Mouse (Mus musculus) heart, postnatal 36 days (tissue): ENCODE measurements around the gene Crispld2. TPM values are rescaled to one million over a fixed set of nuclear protein-coding genes. Genes with fewer than 3 reads are reported as not detected.
A peak's percentile ranks its signal among the peaks of the same experiment; 100 is the strongest.

Source experiments
- DNase-seq, 2 experiments: peaks; one replicate each; pipeline ENCODE4 v3.0.0; 2021 to 2022
- intact Hi-C: fragments of 180-260 bp; cut with DNase I; formaldehyde crosslinking; loops from one replicate; pipeline ENCODE4 v1.15.1; 2025
- total RNA-seq, 2 experiments: library from RNA; stranded (reverse); gene quantifications; 2 replicates each; pipeline ENCODE4 v1.2.3; 2021

Crispld2 gene
- 10 to 100 TPM; 22.5 to 29.5 TPM for total RNA-seq

DNA sequence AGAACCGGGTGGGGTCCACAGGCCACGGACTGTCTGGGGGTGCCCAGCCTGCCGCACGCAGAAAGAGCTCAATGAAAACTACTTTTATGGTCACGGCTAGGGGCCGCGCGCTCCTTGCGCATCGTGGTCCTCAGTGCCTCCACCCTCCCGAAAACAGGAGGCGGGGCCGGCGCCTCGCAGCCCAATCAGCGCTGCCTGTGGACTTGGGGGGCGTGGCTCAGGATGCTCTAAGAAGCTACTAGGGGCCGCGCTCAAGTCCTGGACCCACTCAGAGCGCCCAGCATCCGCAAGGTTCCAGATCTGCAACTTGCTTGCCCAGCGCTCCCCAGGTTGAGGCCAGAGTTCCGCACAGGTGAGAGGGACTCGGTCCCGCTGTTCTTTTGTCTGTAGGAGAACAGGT is at the start of gene Crispld2:
Gene Crispld2, plus strand, starts transcription at position 190 of the 400 bp plus-strand sequence.
- peak; percentile 77 to 80 for DNase-seq
- intact Hi-C loops = loop anchor here (2.0 kb wide), 1 partner anchor 79 kb away; no protein-coding TSS in a partner anchor

- intact Hi-C loops = loop anchor here (1.0 to 2.0 kb wide), 2 partner anchors 127 to 135 kb away; no protein-coding TSS in a partner anchor
- no peak for DNase-seq
These were observed 48.6 kb upstream of the Crispld2 start for GRCm38 (mm10) chr8:119943616-119944015.

GRCm38 (mm10) chr8:119944096-119944811 is 48.0 kb upstream of the Crispld2 start:
- DNase-seq = peak; percentile 76 to 81
- intact Hi-C loops = loop anchor here (1.0 to 2.0 kb wide), 2 partner anchors 127 to 134 kb away; no protein-coding TSS in a partner anchor

- no peak for DNase-seq
- intact Hi-C loops = loop anchor here (5.0 kb wide), 1 partner anchor 41 kb away; no protein-coding TSS in a partner anchor
These were observed 45.8 kb upstream of the Crispld2 start for GRCm38 (mm10) chr8:119946326-119946865.

DNA sequence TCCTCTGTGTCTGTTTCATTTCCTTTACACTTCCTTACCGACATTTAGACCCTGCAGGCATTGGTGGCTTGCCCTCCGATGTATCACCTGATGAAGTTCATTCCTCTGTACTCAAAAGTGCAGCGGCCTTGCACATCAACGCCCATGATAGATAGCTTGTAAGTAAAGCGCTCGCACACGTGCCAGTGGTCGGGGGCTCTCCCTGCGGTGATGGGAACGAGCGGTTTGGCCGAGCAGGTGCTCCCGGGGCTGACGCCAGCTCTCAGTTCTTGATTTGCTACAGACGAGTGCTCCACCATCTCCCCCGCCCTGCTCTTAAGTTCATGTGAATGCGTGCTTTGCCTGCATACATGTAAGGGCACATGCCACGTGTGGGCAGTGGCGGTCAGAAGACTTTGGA is 44.6 kb upstream of the Crispld2 start:
- intact Hi-C loops = loop anchor here (5.0 kb wide), 1 partner anchor 40 kb away; no protein-coding TSS in a partner anchor
- no peak for DNase-seq

DNA sequence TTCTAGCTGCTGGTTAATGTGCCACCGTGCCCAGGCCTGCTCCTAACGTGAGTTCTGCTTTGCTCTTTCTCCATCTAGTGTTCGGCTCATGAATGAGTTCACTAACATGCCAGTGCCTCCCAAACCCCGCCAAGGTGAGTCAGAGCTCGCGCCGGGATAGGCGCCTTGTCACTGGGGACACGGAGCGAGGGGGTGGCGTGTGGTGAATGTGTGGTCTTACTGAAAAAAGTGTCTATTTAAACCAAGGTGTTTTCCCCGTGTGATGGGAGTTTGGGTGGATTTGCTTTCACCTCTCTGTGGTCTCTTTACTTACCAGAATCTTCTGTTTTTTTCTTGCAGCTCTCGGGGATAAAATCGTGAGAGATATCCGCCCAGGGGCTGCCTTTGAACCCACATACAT is 43.9 kb upstream of the Crispld2 start:
- no peak for DNase-seq
- intact Hi-C loops = loop anchor here (5.0 kb wide), 1 partner anchor 39 kb away; no protein-coding TSS in a partner anchor

DNA sequence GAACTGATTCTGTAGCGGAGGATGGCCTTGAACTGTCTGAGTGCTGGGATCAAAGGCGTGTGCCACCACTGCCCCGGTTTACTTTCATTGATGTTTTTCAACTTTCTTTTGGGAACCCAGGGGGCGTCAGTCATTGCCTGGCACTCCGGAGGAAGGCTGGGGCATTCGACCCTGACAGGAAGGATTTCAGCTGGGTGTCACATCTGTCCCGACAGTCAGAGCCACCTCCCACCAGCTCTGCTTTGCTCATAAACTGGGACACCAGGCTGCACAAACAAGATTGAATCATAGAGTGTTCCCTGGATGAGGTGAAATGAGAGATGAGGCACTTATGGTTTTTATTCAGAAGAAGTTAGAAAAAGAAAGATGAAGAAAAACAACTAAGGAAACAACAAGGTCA is 40.0 kb upstream of the Crispld2 start:
- DNase-seq = no peak
- intact Hi-C loops = no loop called here

DNA sequence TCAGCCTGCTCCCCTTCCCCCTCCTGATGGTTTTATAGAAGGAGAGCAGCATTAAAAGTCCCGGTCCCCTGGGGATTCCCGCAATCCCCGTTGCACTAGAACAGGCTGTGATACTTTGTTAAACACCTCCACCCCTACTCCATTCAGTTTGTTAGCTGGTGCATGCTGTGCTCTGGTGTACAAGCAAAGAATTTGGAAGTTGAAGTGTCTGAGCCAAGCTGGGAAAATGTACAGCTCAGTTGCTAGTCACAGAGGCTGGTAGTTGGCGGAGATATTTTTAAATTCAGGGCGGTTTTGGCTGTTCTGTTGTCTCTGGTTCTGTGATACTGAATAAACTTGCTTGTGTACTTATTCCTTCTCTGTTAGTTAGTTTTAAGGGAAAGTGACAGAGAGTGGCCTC is 39.5 kb upstream of the Crispld2 start:
- DNase-seq = no peak
- intact Hi-C loops = no loop called here

GRCm38 (mm10) chr8:119955333-119955732 is 36.9 kb upstream of the Crispld2 start:
- DNase-seq = no peak

DNA sequence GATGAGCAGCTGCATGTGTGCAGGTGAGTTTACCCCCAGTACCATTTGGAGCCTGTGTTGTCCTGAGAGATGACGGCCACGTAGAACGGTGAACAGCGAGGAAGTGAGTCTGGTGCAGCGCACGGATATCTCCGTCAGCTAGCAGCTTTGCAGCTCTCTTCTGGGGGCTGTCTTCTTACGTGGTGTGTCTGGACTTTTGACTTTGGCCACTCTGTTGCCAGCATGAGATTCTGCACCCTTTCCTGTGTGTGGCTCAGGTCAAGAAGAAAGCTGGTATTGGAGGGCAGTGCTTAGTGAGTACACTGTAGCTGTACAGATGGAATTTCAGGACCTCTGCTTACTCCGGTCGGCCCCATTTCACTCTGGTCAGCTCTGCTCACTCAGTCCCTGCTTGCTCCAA is 34.2 kb upstream of the Crispld2 start:
- intact Hi-C loops = no loop called here
- no peak for DNase-seq

More at GRCm38 (mm10) chr8:119955333-119955732, 36.9 kb upstream of the Crispld2 start:
- intact Hi-C loops = no loop called here

DNA sequence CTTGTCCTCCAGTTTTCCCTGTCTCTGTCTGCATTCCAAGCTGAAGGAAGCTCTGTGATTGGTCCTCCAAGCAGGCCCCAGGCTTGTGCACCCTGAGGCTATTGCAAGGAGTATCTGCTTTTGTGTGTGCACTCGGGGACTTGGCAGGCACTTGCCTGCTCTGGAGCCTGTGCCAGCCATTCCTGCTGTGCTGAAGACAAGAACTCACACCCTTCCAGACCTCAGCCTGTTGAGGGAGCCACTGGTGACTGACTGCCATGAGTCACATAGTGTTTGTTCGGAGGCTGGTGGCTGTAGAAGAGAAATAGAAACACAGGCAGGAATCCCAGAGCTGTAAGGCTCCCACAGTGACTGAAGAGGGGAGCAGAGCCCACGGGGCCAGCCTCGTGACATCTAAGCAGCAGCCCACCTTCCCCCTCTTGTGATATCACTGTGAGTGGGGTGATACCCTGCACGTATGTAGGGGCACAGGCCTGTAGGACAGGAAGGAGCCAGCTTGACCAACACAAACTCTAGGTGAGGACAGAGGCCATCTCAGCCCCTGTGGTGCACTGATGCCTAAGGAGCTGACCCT is 31.6 kb upstream of the Crispld2 start:
- DNase-seq = peak; percentile 34 to 54
- intact Hi-C loops = no loop called here

GRCm38 (mm10) chr8:119964859-119965258 is 27.4 kb upstream of the Crispld2 start:
- no peak for DNase-seq
- intact Hi-C loops = no loop called here

DNA sequence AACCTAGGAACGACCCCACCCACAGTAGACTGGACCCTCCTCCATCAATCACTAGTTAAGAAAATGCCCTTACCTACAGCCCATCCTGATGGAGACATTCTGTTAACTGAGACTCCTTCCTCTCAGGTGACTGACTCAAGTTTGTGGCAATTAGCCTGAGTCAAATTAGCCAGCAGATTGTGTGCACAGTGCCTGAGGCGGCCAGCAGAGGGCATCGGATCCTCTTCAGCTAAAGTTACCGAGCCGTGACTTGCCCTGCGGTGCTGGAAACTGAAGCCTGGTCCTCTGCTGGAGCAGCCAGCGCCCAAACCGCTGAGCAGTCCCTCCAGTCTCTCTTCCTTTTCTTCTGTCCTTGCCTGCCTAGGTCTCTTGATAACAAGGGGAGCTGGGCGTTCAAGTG is 24.8 kb upstream of the Crispld2 start:
- intact Hi-C loops = no loop called here
- DNase-seq = no peak

- intact Hi-C loops = no loop called here
- no peak for DNase-seq
These were observed 22.1 kb upstream of the Crispld2 start for GRCm38 (mm10) chr8:119970169-119970568.

DNA sequence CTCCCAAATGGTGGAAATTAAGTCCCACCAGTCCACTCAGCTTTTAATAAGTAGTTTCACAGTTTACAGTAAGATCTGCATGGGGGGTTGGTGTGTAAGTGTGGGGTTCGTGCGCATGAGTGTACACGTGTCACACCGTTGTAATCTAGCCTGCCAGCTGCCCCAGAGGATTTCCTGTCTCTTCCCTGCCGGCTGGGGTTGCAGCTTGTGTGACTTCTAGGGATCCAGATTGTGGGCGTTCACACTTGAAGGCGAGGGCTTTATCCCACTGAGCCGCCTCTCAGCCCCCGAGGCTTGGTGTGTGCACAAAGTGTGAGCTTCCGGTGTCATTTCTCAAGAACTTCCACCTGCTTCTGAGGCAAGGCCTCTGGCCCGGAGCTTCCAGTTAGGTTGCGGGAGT is 19.7 kb upstream of the Crispld2 start:
- intact Hi-C loops = no loop called here

DNA sequence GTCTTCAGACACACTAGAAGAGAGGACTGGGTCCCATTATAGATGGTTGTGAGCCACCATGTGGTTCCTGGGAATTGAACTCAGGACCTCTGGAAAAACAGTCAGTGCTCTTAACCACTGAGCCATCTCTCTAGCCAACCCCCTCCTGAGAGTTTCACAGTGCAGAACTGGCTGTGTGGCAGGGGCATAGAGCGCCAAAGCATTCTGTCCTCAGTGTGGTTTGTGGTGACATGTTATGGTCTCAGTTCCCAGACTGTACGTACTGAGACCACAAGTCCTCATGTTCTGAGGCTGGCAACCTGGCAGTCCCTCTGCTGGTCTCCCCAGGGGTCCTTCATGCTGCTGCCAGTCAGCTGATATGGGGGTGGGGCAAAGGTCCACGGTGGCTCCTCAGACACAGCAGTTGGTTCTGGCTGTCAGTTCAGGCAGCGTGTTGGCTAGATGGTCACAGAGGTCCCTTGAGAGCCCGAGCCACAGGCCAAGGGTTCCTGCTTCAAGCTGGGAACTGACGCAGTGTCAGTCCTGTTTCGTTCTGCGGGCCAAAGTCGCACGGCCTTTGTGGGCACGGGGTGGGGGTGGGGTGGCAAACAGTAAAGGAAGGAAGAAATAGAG is 13.4 kb upstream of the Crispld2 start:
- intact Hi-C loops = no loop called here
- no peak for DNase-seq

More for the DNA sequence above, 19.7 kb upstream of the Crispld2 start:
- DNase-seq = no peak

DNA sequence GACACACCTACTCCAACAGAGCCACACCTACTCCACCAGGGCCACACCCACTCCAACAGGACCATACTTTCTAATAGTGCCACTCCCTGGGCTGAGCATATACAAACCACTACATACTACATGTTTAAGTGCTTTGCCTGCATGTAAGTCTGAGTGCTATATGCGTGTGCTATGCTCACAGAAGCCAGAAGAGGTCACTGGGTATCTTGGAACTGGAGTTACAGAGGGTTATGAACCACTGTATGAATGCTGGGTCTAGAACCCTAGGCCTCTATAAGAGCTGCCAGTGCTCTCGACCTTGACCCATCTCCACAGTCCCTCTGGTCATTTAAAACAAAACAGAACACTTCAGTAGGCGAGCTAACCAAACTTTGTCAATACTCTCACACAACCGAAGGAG is 11.0 kb upstream of the Crispld2 start:
- DNase-seq = no peak
- intact Hi-C loops = no loop called here

DNA sequence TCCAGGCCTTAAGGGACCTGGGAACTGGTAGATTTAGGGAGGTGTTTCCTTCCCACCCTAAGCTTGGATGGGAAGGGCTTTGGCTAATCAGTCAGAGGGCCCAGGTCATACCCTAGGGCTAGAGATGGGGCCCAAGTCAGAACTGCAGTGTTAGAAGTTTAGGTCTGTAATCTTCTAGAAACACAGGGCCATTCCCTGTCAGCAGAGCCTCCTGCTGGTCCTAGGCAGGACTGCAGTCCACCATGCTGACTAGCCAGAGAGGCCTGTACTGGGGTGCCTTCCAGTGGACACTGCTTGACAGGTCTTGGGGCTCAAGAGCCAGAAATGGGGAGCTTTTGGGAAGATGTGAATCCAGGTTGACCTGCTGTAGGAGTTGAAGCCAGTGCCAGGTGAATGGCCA is 8.2 kb upstream of the Crispld2 start:
- DNase-seq = peak in 1 of 2 experiments; percentile 27
- intact Hi-C loops = no loop called here

GRCm38 (mm10) chr8:119986174-119986573 is 6.1 kb upstream of the Crispld2 start:
- no peak for DNase-seq
- intact Hi-C loops = loop anchor here (5.0 kb wide), 1 partner anchor 39 kb away; no protein-coding TSS in a partner anchor

DNA sequence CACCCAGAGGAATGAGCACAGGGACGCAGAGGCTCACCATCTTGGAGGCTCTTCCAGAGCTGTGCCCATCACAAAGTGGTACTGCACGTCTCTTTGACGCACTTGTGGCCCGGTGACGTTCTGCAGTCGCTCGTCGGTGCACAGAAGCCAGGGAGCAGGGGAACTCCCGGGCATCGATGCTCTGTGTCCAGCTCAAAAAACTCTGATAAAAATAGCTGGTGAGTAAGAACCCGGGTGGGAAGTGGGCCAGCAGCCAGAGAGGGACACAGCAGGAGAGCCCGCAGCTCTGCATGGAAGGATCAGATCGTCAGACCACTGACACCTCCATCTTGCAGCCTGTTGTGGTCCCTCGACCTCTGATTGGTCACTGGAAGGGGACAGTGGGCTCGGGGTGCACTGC is 4.2 kb upstream of the Crispld2 start:
- no peak for DNase-seq
- intact Hi-C loops = loop anchor here (5.0 kb wide), 1 partner anchor 41 kb away; no protein-coding TSS in a partner anchor

- intact Hi-C loops = no loop called here
- DNase-seq = no peak
These were observed 1.9 kb downstream of the Crispld2 start for GRCm38 (mm10) chr8:119994114-119994513.
